Mouse (Mus musculus) liver, embryonic 12.5 days (tissue): ENCODE results near the gene Uck1. TPM values are rescaled to one million over a fixed set of nuclear protein-coding genes. Genes with fewer than 3 reads are reported as not detected.

Experiments used
- ATAC-seq: fragments of 200-750 bp; cut with Nextera tagmentation; 2 replicates; pipeline ENCODE4 v1.8.0; 2017; ENCODE audit warnings: moderate number of reproducible peaks, mild to moderate bottlenecking, moderate library complexity
- H3K27ac ChIP-seq: fragments of 300-500 bp; sonication (generic); 2 replicates; pipeline ENCODE4 v1.5.1; 2016; ENCODE audit warnings: mild to moderate bottlenecking
- H3K27me3 ChIP-seq: fragments of 300-500 bp; sonication (generic); replicated peaks from 2 replicates; pipeline ENCODE4 v1.6.1; 2016; ENCODE audit warnings: mild to moderate bottlenecking, moderate library complexity
- H3K36me3 ChIP-seq: fragments of 300-500 bp; sonication (generic); 2 replicates; pipeline ENCODE4 v1.6.1; 2016; ENCODE audit warnings: mild to moderate bottlenecking, moderate library complexity
- H3K4me1 ChIP-seq: fragments of 300-500 bp; sonication (generic); 2 replicates; pipeline ENCODE4 v1.6.1; 2016
- H3K4me2 ChIP-seq: fragments of 300-500 bp; sonication (generic); 2 replicates; pipeline ENCODE4 v1.6.1; 2016; ENCODE audit warnings: mild to moderate bottlenecking, moderate library complexity
- H3K4me3 ChIP-seq: fragments of 300-500 bp; sonication (generic); 2 replicates; pipeline ENCODE4 v1.5.1; 2016; ENCODE audit warnings: mild to moderate bottlenecking, moderate library complexity
- H3K9ac ChIP-seq: fragments of 300-500 bp; sonication (generic); 2 replicates; pipeline ENCODE4 v1.6.1; 2016; ENCODE audit warnings: mild to moderate bottlenecking, moderate library complexity
- H3K9me3 ChIP-seq: fragments of 300-500 bp; sonication (generic); replicated peaks from 2 replicates; pipeline ENCODE4 v1.6.1; 2016; ENCODE audit warnings: mild to moderate bottlenecking, moderate library complexity
- WGBS: fragments of 180-500 bp; shearing (Covaris S2); methylation state at CpG from one replicate; pipeline ENCODE4 v1.1.7; 2016; ENCODE audit not compliant: insufficient replicate concordance; 5-methylcytosine and 5-hydroxymethylcytosine counted together
- polyA plus RNA-seq: library from polyadenylated mRNA; unstranded; fragments of >200 nt; fragmentation: Nextera tagmentation; extraction: Ambion mirVana; gene quantifications from 2 replicates; pipeline ENCODE4 v1.2.1, GENCODE M21; 2016

Uck1 gene
- polyA plus RNA-seq, 1 experiment from 2014 or later = 42.0 TPM

GRCm38 (mm10) chr2:32254563-32254962 lies 5.4 kb downstream of the Uck1 start:
- Histone ChIP-seq H3K27me3 (no peaks in the 10 kb centered on the region), H3K9ac (no peak overlapping the region), H3K27ac (no peak overlapping the region), H3K4me2 (no peak overlapping the region), H3K4me3 (no peak overlapping the region), H3K9me3 (no peaks in the 10 kb centered on the region), H3K4me1 (peaks cover 13% of the 10 kb centered on the region), H3K36me3 (peaks cover 85% of the 10 kb centered on the region)
- ATAC-seq = no peak
- WGBS = 75% methylated on average over 5 of the region's 5 CpGs

- peaks cover 2% of the 10 kb centered on the region for H3K4me1 ChIP-seq
- peaks cover 97% of the 10 kb centered on the region for H3K36me3 ChIP-seq
- no peak for ATAC-seq
- H3K4me3 ChIP-seq = no peak overlapping the region
- no peaks in the 10 kb centered on the region for H3K27me3 ChIP-seq
- no peaks in the 10 kb centered on the region for H3K9me3 ChIP-seq
- H3K9ac ChIP-seq = no peak overlapping the region
- H3K4me2 ChIP-seq = no peak overlapping the region
- no peak overlapping the region for H3K27ac ChIP-seq
- 92% methylated on average over 1 of the region's 1 CpGs for WGBS
These were observed 6.6 kb downstream of the Uck1 start for GRCm38 (mm10) chr2:32253352-32253751.

- H3K36me3 ChIP-seq = peaks cover 97% of the 10 kb centered on the region
- no peak overlapping the region for H3K4me3 ChIP-seq
- no peaks in the 10 kb centered on the region for H3K9me3 ChIP-seq
- no peak overlapping the region for H3K27ac ChIP-seq
- no peaks in the 10 kb centered on the region for H3K4me1 ChIP-seq
- H3K27me3 ChIP-seq = no peaks in the 10 kb centered on the region
- H3K9ac ChIP-seq = no peak overlapping the region
- no peak overlapping the region for H3K4me2 ChIP-seq
- ATAC-seq = no peak
- WGBS = 86% methylated on average over 5 of the region's 5 CpGs
These were observed 7.3 kb downstream of the Uck1 start for GRCm38 (mm10) chr2:32252658-32253057.

- H3K4me3 ChIP-seq = no peak overlapping the region
- H3K36me3 ChIP-seq = peaks cover 97% of the 10 kb centered on the region
- WGBS = 82% methylated on average over 12 of the region's 12 CpGs
- H3K4me2 ChIP-seq = no peak overlapping the region
- H3K27me3 ChIP-seq = no peaks in the 10 kb centered on the region
- no peak overlapping the region for H3K27ac ChIP-seq
- ATAC-seq = no peak
- H3K9ac ChIP-seq = no peak overlapping the region
- H3K4me1 ChIP-seq = no peaks in the 10 kb centered on the region
- no peaks in the 10 kb centered on the region for H3K9me3 ChIP-seq
These were observed 8.0 kb downstream of the Uck1 start for GRCm38 (mm10) chr2:32251791-32252527.

- H3K4me2 ChIP-seq = no peak overlapping the region
- no peak overlapping the region for H3K27ac ChIP-seq
- H3K36me3 ChIP-seq = peaks cover 100% of the 10 kb centered on the region
- 73% methylated on average over 10 of the region's 10 CpGs for WGBS
- no peak overlapping the region for H3K4me3 ChIP-seq
- no peak for ATAC-seq
- H3K9me3 ChIP-seq = no peaks in the 10 kb centered on the region
- no peaks in the 10 kb centered on the region for H3K4me1 ChIP-seq
- no peak overlapping the region for H3K9ac ChIP-seq
- no peaks in the 10 kb centered on the region for H3K27me3 ChIP-seq
These were observed 11.3 kb downstream of the Uck1 start for GRCm38 (mm10) chr2:32248377-32249361.

- no peak overlapping the region for H3K4me3 ChIP-seq
- peaks cover 100% of the 10 kb centered on the region for H3K36me3 ChIP-seq
These were observed 13.2 kb downstream of the Uck1 start for GRCm38 (mm10) chr2:32246741-32247140.

GRCm38 (mm10) chr2:32242986-32243385 lies 17.0 kb downstream of the Uck1 start:
- ATAC-seq = no peak
- no peak overlapping the region for H3K27ac ChIP-seq
- peaks cover 89% of the 10 kb centered on the region for H3K36me3 ChIP-seq
- no peak overlapping the region for H3K4me2 ChIP-seq
- H3K4me3 ChIP-seq = no peak overlapping the region
- H3K9me3 ChIP-seq = no peaks in the 10 kb centered on the region
- WGBS = 79% methylated on average over 4 of the region's 4 CpGs
- H3K4me1 ChIP-seq = peaks cover 8% of the 10 kb centered on the region
- H3K9ac ChIP-seq = no peak overlapping the region
- no peaks in the 10 kb centered on the region for H3K27me3 ChIP-seq

More at GRCm38 (mm10) chr2:32246741-32247140, 13.2 kb downstream of the Uck1 start:
- no peak overlapping the region for H3K27ac ChIP-seq
- no peaks in the 10 kb centered on the region for H3K27me3 ChIP-seq
- H3K9me3 ChIP-seq = no peaks in the 10 kb centered on the region
- H3K4me1 ChIP-seq = no peaks in the 10 kb centered on the region
- WGBS = 66% methylated on average over 4 of the region's 4 CpGs
- no peak overlapping the region for H3K4me2 ChIP-seq
- no peak overlapping the region for H3K9ac ChIP-seq
- no peak for ATAC-seq

GRCm38 (mm10) chr2:32240591-32240990 lies 19.4 kb downstream of the Uck1 start:
- Histone ChIP-seq H3K4me2 (no peak overlapping the region), H3K27ac (no peak overlapping the region), H3K9ac (no peak overlapping the region), H3K36me3 (peaks cover 65% of the 10 kb centered on the region), H3K4me3 (no peak overlapping the region), H3K4me1 (peaks cover 23% of the 10 kb centered on the region), H3K9me3 (no peaks in the 10 kb centered on the region), H3K27me3 (no peaks in the 10 kb centered on the region)
- no peak for ATAC-seq
- WGBS = 86% methylated on average over 5 of the region's 5 CpGs

GRCm38 (mm10) chr2:32238708-32239435 lies 21.1 kb downstream of the Uck1 start:
- H3K9ac ChIP-seq = no peak overlapping the region
- no peak for ATAC-seq
- WGBS = 67% methylated on average over 9 of the region's 9 CpGs
- H3K4me3 ChIP-seq = no peak overlapping the region
- H3K4me2 ChIP-seq = no peak overlapping the region
- H3K27ac ChIP-seq = no peak overlapping the region
- no peaks in the 10 kb centered on the region for H3K27me3 ChIP-seq
- H3K9me3 ChIP-seq = no peaks in the 10 kb centered on the region
- H3K36me3 ChIP-seq = peaks cover 61% of the 10 kb centered on the region
- H3K4me1 ChIP-seq = peaks cover 39% of the 10 kb centered on the region

GRCm38 (mm10) chr2:32237571-32237970 lies 22.4 kb downstream of the Uck1 start:
- 38% methylated on average over 4 of the region's 4 CpGs for WGBS
- H3K27ac ChIP-seq = peak overlapping the region; percentile 89

GRCm38 (mm10) chr2:32236760-32237487 lies 23.0 kb downstream of the Uck1 start:
- Histone ChIP-seq H3K27ac (peak overlapping the region; percentile 89), H3K9me3 (no peaks in the 10 kb centered on the region), H3K9ac (peak overlapping the region; percentile 86), H3K4me2 (peak overlapping the region; percentile 94), H3K27me3 (no peaks in the 10 kb centered on the region), H3K4me1 (peaks cover 43% of the 10 kb centered on the region), H3K4me3 (peak overlapping the region; percentile 80), H3K36me3 (peaks cover 61% of the 10 kb centered on the region)
- under 1% methylated on average over 20 of the region's 20 CpGs for WGBS
- peak; percentile 50 for ATAC-seq

More at GRCm38 (mm10) chr2:32237571-32237970, 22.4 kb downstream of the Uck1 start:
- Histone ChIP-seq H3K4me2 (peak overlapping the region; percentile 94), H3K9me3 (no peaks in the 10 kb centered on the region), H3K9ac (peak overlapping the region; percentile 86), H3K4me3 (peak overlapping the region; percentile 80), H3K4me1 (peaks cover 43% of the 10 kb centered on the region), H3K36me3 (peaks cover 61% of the 10 kb centered on the region), H3K27me3 (no peaks in the 10 kb centered on the region)
- no peak for ATAC-seq
